Mouse (Mus musculus): Measurements from ENCODE around the gene Fbxo9. TPM values are rescaled to one million over a fixed set of nuclear protein-coding genes. Genes with fewer than 3 reads are reported as not detected.
"Not testable (repeated sequence)": the region's sequence is repeated elsewhere in the genome, so short reads cannot be mapped to it uniquely, and the experiment has no call there.

The Fbxo9 gene
- polyA plus RNA-seq, 1 experiment from 2014 or later: 53.7 TPM

DNA sequence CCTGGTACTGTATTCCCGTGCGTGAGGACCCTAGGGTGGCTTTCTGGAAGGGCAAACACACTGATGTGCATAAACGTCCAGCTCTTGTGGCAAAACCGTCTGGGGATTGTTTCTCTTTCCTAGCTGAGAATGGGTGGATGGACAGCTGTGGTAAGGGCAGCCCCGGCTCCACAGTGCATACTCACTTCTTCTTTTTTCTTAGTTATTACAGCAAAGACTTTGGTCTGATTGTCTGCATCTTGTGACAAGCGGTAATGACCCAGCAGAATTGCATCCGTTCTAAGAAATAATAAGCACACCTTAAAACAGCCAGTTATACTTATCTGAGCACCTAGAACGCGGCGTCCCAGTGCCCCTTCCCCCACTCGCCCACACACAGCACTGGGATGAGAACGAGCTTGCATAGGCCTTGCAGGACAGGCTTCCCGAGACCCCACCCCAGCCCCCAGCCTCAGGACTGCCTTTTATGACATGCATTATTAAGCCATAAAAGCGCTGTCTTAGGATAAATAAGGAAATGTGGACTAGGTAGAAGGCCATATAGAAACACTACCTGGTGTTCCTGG is 23.1 kb downstream of the Fbxo9 start:
- 90% methylated on average over 14 of the region's 14 CpGs for WGBS
- Histone ChIP-seq H3K36me3 (peaks cover 72% of the 10 kb centered on the region), H3K4me3 (no peak overlapping the region), H3K9me3 (no peaks in the 10 kb centered on the region), H3K4me2 (no peak overlapping the region), H3K27me3 (no peaks in the 10 kb centered on the region), H3K4me1 (replicated peaks) (no peaks in the 10 kb centered on the region), H3K9ac (no peak overlapping the region), H3K27ac (no peak overlapping the region)
- no peak for ATAC-seq (ENCODE audit: low FRiP score)

DNA sequence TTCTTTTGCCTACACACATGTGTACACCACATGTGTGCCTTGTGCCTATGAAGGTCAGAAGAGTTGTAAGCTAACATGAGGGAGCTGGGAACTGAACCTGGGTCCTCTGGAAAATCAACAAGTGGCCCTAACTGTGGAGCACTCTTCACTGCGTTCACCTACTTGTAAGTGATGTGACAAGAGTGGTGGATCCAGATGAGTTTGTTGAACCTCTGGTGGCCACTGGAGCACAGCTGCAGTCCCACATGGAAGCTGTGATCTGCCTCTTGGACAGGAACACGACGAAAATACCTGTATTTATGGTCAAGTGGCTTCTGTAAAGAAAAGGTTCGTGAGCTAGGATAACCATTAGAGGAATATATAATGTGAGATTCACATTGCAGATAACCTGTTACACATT is 24.5 kb downstream of the Fbxo9 start:
- H3K27me3 ChIP-seq: no peaks in the 10 kb centered on the region
- no peaks in the 10 kb centered on the region for H3K9me3 ChIP-seq
- H3K9ac ChIP-seq: no peak overlapping the region
- no peaks in the 10 kb centered on the region for H3K4me1 ChIP-seq (replicated peaks)
- no peak overlapping the region for H3K4me2 ChIP-seq
- WGBS: 95% methylated on average over 4 of the region's 4 CpGs
- no peak overlapping the region for H3K4me3 ChIP-seq
- no peak for ATAC-seq (ENCODE audit: low FRiP score)
- H3K27ac ChIP-seq: no peak overlapping the region
- peaks cover 73% of the 10 kb centered on the region for H3K36me3 ChIP-seq

DNA sequence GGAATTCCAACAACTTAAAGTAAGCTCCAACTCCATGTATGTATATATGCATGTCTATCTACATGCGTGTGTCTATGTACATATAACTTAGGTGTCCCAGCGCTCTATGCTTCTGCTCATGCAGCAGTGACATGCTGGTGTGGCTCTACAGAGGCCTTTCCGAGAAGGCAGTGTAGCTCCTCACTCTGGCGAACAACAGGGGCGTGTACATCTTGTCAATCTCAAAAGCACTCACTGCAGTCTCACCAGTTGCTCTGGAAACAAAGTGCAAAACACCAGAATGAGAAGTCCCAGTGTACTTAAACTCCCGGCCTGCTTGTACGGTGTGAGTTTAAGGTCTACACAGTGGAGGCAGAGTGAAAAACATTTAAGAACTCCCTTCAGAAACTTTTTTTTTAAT is 27.0 kb downstream of the Fbxo9 start:
- H3K9me3 ChIP-seq: no peaks in the 10 kb centered on the region
- WGBS: 64% methylated on average over 7 of the region's 7 CpGs
- H3K4me1 ChIP-seq (replicated peaks): no peaks in the 10 kb centered on the region
- no peak overlapping the region for H3K9ac ChIP-seq
- no peak for ATAC-seq (ENCODE audit: low FRiP score)
- no peak overlapping the region for H3K4me2 ChIP-seq
- H3K4me3 ChIP-seq: no peak overlapping the region
- H3K27me3 ChIP-seq: no peaks in the 10 kb centered on the region
- H3K36me3 ChIP-seq: peaks cover 53% of the 10 kb centered on the region
- no peak overlapping the region for H3K27ac ChIP-seq

DNA sequence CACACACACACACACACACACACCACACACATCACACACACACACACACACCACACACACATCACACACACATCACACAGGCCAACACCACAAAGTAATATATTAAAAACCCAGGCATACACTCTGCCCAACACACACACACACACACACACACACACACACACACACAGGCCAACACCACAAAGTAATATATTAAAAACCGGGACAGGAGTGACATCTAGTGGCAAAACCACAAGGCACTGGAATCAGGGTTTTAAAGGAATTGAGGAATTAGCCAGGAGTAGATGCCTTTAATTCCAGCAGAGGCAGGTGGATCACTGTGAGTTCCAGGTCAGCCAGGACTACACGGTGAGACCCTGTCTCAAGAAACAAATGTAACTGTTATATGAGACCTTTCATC is 30.6 kb downstream of the Fbxo9 start:
- H3K4me3 ChIP-seq: no peak overlapping the region
- no peaks in the 10 kb centered on the region for H3K27me3 ChIP-seq
- 41% methylated on average over 2 of the region's 2 CpGs for whole genome bisulfite sequencing
- H3K27ac ChIP-seq: no peak overlapping the region
- no peak overlapping the region for H3K4me2 ChIP-seq
- no peaks in the 10 kb centered on the region for H3K9me3 ChIP-seq
- no peak overlapping the region for H3K9ac ChIP-seq
- no peak for ATAC-seq (ENCODE audit: low FRiP score)
- H3K36me3 ChIP-seq: peaks cover 19% of the 10 kb centered on the region
- no peaks in the 10 kb centered on the region for H3K4me1 ChIP-seq (replicated peaks)

DNA sequence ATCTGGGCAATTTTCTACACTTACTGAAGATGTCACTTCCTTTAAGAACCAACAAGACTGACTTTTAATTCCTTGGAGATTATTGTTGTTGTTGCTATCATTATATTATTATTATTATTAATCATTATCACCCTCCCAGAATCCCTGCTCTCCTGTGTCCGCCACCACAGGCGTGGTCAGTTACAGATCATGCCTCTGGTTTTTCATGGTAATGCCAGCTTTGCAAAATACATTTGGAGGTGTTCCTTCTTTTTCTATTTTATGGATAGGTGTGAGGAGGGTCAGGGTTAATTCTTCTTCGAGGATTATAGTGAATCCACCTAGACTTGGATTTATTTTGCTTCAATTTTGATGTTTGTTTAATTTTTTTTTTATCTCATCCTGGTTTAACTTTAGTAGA is 33.6 kb downstream of the Fbxo9 start:
- ATAC-seq (ENCODE audit: low FRiP score): no peak
- H3K4me1 ChIP-seq (replicated peaks): no peaks in the 10 kb centered on the region
- H3K27me3 ChIP-seq: no peaks in the 10 kb centered on the region
- WGBS: 92% methylated on average over 3 of the region's 3 CpGs
- H3K27ac ChIP-seq: no peak overlapping the region
- H3K36me3 ChIP-seq: peaks cover under 1% of the 10 kb centered on the region; the same call in 1 of the 2 replicates
- no peak overlapping the region for H3K4me3 ChIP-seq
- no peak overlapping the region for H3K4me2 ChIP-seq
- H3K9ac ChIP-seq: no peak overlapping the region
- H3K9me3 ChIP-seq: no peaks in the 10 kb centered on the region

DNA sequence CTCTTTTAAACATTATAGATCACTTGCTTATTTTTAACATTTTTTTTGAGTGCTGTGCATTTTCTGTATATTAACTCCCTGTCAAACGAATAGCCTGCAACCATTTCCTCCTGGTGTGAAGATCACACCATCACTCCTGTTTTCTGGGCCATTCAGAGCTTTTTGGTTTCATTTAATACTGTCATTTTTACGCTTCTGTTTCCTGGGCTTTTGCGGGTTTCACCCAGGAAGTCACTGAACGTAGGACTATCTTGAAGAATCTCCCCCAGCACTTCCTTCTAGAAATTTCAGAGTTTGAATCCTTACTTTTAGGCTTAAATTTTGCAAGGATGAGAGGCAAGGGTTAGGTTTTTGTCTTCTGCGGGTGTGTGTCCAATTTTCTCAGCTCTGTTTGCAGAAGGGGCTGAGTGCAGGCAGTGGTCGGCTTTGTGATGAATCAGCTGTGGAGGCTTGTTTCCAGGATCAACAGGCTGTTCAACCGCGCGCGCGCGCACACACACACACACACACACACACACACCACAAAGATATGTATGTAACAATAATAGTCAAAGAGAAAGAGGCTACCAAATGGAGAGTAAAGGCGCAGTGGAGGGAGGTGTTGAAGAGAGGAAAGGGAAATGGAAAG is 35.0 kb downstream of the Fbxo9 start:
- H3K9me3 ChIP-seq: no peaks in the 10 kb centered on the region; the same call in 1 of the 2 replicates
- 87% methylated on average over 13 of the region's 13 CpGs for WGBS
- no peaks in the 10 kb centered on the region for H3K4me1 ChIP-seq (replicated peaks)
- no peak overlapping the region for H3K27ac ChIP-seq
- H3K4me3 ChIP-seq: no peak overlapping the region
- H3K4me2 ChIP-seq: no peak overlapping the region
- ATAC-seq (ENCODE audit: low FRiP score): no peak
- no peaks in the 10 kb centered on the region for H3K36me3 ChIP-seq
- H3K27me3 ChIP-seq: no peaks in the 10 kb centered on the region
- no peak overlapping the region for H3K9ac ChIP-seq

DNA sequence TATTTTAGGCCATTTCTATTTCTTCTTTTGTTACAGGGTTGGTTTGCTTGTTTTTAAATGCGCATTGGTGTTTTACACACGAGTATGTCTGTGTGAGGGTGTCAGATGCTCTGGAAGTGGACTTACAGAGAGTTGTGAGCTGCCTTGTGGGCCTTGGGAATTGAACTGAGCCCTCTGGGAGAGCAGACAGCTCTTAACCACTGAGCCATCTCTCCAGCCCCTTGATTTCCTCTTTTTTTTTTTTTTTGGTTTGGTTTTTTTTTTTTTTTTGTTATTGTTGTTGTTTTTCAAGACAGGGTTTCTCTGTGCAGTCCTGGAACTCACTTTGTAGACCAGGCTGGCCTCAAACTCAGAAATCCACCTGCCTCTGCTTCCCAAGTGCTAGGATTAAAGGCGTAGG is 35.6 kb downstream of the Fbxo9 start:
- not testable (repeated sequence) for H3K4me3 ChIP-seq; H3K9ac ChIP-seq; H3K4me2 ChIP-seq; H3K9me3 ChIP-seq; ATAC-seq (ENCODE audit: low FRiP score); H3K4me1 ChIP-seq (replicated peaks); H3K36me3 ChIP-seq; H3K27me3 ChIP-seq; H3K27ac ChIP-seq
- 92% methylated on average over 3 of the region's 3 CpGs for WGBS

DNA sequence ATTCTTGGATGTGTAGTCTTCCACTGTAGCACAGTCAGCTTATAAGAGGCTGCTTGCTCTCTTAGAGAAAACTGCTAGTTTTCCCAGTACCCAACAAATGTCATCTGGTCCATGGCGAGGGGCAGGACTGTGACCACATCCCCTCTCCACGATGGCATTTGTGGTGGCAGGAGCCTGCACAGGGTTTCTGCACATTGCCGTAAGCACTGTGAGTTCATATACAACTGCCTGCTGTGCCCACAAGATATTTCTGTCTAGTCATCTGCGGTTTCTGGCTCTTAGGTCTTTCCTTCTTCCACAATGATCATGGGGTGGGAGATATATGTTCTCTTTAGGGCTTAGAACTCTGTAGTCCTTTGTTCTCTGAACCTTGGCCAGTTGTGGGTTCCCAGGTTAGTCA is 37.2 kb downstream of the Fbxo9 start:
- H3K4me1 ChIP-seq (replicated peaks): no peaks in the 10 kb centered on the region
- no peaks in the 10 kb centered on the region; the same call in 1 of the 2 replicates for H3K9me3 ChIP-seq
- no peak overlapping the region for H3K27ac ChIP-seq
- ATAC-seq (ENCODE audit: low FRiP score): no peak
- H3K4me2 ChIP-seq: no peak overlapping the region
- H3K27me3 ChIP-seq: no peaks in the 10 kb centered on the region
- no peak overlapping the region for H3K9ac ChIP-seq
- no peaks in the 10 kb centered on the region for H3K36me3 ChIP-seq
- 94% methylated on average over 4 of the region's 4 CpGs for WGBS
- H3K4me3 ChIP-seq: no peak overlapping the region

DNA sequence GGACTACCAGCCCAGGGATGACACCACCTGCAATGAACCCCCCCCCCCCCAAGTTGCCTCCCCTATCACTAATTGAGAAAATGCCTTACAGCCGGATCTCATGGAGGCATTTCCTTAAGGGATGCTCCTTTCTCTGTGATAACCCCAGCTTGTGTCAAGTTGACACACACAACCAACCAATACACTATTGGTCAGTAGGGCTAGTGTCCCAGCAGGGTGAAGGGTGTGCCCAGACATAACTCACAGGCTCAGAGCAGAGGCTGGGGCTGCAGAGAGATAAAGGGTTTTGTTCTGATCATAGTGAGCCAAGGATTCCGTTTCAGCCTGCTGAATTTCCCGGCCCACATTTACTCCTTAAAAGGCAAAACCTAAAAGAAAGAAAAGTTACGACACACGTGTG is 38.4 kb downstream of the Fbxo9 start:
- no peak overlapping the region for H3K4me2 ChIP-seq
- H3K4me3 ChIP-seq: no peak overlapping the region
- ATAC-seq (ENCODE audit: low FRiP score): no peak
- H3K27ac ChIP-seq: no peak overlapping the region
- H3K4me1 ChIP-seq (replicated peaks): no peaks in the 10 kb centered on the region
- WGBS: 81% methylated on average over 5 of the region's 5 CpGs
- no peaks in the 10 kb centered on the region; the same call in 1 of the 2 replicates for H3K9me3 ChIP-seq
- H3K36me3 ChIP-seq: no peaks in the 10 kb centered on the region
- no peaks in the 10 kb centered on the region for H3K27me3 ChIP-seq
- H3K9ac ChIP-seq: no peak overlapping the region

DNA sequence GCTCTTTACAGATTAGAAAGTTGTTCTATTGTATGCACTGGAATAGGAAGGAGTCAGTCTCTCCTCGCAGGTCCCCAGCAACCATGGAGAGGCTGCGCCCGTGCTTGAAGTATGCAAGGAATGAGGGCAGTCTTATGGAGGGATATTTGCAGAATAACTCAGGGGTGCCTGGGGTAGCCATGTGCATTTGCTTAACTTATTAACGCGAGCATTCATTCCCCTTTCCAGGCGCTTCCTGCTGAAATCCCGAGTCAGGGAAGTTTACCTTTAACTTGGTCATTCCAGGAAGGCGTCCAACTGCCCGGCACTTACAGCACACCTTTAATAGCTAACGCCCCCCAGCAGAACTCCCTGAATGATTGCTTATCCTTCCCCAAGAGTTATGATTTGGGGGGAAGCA is 44.7 kb downstream of the Fbxo9 start:
- no peak for ATAC-seq (ENCODE audit: low FRiP score)
- 78% methylated on average over 10 of the region's 10 CpGs for WGBS
- H3K4me1 ChIP-seq (replicated peaks): no peaks in the 10 kb centered on the region
- no peaks in the 10 kb centered on the region for H3K27me3 ChIP-seq
- H3K36me3 ChIP-seq: no peaks in the 10 kb centered on the region
- H3K9me3 ChIP-seq: no peaks in the 10 kb centered on the region
- no peak overlapping the region for H3K27ac ChIP-seq
- no peak overlapping the region for H3K4me2 ChIP-seq
- H3K4me3 ChIP-seq: no peak overlapping the region
- H3K9ac ChIP-seq: no peak overlapping the region

DNA sequence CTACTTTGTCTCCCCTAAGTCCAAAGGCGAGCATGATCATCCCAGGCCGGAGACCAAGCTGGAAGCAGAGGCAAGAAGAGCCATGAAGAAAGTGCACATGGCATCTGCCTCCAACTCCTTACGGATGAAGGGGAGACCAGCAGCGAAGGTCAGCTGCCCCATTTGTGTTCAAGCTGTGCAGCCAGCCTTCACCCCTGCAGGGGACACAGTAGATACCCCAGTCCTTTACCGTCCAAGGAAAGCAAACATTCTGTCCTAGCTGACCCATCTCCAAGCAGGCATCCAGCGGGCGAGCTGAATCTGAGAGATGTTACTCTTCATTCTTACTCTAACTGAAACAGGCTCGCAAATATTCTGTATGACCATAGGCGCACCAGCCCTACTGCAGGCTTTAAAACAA is 46.5 kb downstream of the Fbxo9 start:
- no peaks in the 10 kb centered on the region for H3K36me3 ChIP-seq
- H3K9ac ChIP-seq: no peak overlapping the region
- no peaks in the 10 kb centered on the region for H3K9me3 ChIP-seq
- no peak for ATAC-seq (ENCODE audit: low FRiP score)
- H3K27me3 ChIP-seq: no peaks in the 10 kb centered on the region
- 75% methylated on average over 9 of the region's 9 CpGs for WGBS
- no peaks in the 10 kb centered on the region for H3K4me1 ChIP-seq (replicated peaks)
- no peak overlapping the region for H3K4me3 ChIP-seq
- H3K4me2 ChIP-seq: no peak overlapping the region
- H3K27ac ChIP-seq: no peak overlapping the region

DNA sequence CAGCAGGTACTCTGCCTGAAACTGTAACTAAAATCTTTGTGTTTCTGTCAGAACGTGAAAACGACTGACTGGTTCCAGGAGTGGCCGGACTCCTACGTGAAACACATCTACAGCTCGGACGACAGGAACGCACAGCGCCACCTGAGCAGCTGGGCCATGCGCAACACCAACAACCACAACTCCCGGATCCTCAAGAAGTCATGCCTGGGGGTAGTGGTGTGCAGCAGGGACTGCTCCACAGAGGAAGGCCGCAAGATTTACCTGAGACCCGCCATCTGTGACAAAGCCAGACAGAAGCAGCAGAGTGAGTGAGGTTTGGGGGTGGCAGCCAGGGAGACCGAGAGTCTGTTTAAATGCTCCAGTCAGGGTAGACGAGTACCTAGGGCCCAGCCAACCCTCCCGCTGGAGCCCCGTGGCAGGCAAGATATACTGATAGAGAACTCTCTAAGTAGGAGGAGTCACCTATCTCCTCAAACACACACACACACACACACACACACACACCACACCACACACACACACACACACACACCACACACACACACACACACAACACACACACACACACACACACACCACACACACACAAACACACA is 49.2 kb downstream of the Fbxo9 start:
- no peaks in the 10 kb centered on the region for H3K4me1 ChIP-seq (replicated peaks)
- no peak overlapping the region for H3K9ac ChIP-seq
- H3K36me3 ChIP-seq: no peaks in the 10 kb centered on the region
- H3K4me2 ChIP-seq: no peak overlapping the region
- WGBS: 88% methylated on average over 16 of the region's 16 CpGs
- H3K27ac ChIP-seq: no peak overlapping the region
- no peaks in the 10 kb centered on the region for H3K9me3 ChIP-seq
- no peak overlapping the region for H3K4me3 ChIP-seq
- no peak for ATAC-seq (ENCODE audit: low FRiP score)
- H3K27me3 ChIP-seq: no peaks in the 10 kb centered on the region

DNA sequence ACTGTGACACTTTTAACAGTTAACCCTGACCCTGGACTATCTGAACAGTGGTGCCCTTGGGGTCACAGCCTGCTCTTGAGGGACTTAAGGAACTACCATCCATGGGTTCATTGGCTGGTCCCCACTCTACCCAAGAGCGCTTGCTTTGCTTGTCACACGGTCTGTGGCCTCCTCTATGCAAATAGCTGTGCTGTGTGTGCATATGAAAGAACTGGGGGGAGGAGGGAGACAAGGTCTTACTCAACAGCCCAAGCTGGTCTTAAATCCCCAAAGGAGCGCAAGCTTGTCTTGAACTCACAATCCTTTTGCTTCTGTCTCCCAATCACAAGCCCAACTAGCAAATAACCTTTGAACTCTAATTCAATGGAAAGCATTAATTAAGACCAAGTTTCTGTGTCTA is 54.6 kb downstream of the Fbxo9 start:
- Histone ChIP-seq H3K4me1 (replicated peaks) (no peaks in the 10 kb centered on the region), H3K9ac (no peak overlapping the region), H3K4me2 (no peak overlapping the region), H3K36me3 (no peaks in the 10 kb centered on the region), H3K4me3 (no peak overlapping the region), H3K27me3 (no peaks in the 10 kb centered on the region), H3K9me3 (no peaks in the 10 kb centered on the region), H3K27ac (no peak overlapping the region)
- WGBS: 83% methylated on average over 3 of the region's 3 CpGs
- ATAC-seq (ENCODE audit: low FRiP score): no peak

Measured in hindbrain, embryonic 13.5 days (tissue).